Mouse (Mus musculus): ENCODE results near the gene Efhc2. TPM values are rescaled to one million over a fixed set of nuclear protein-coding genes. Genes with fewer than 3 reads are reported as not detected.
A peak's percentile ranks its signal among the peaks of the same experiment; 100 is the strongest.

Gene Efhc2
- polyA plus RNA-seq (2016; fragmentation: Nextera tagmentation; extraction: Ambion mirVana) = 0.56 and 0.60 TPM in 2 replicates

DNA sequence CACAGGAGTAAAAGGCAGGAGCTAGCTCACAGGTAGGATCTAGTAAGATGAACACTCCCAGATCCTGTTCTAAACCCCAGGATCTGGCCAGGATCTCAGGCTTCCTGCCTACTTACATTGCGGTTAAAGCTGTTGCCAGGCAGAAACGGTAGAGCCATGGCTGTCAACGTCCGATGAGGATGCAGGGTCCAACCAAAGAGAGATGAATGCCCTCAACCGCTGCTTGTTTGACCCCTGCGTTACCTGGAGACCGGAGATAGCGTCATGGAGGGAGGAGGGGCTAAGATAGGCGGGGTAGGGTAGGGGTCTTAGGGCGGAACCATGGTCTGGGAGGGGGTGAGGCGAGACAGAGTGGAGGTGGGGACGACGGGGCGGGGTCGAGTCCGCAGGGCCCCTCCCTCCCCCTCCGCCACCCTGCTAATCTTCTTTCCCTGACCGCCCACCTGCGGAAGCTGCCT lies at the start of gene Efhc2:
Gene Efhc2, minus strand, starts transcription at position 243 of the 458 bp plus-strand sequence.
- no peaks in the 10 kb centered on the region for H3K4me1 ChIP-seq (replicated peaks)
- DNase-seq (ENCODE audit: low spot score) = peak; percentile 29
- 20% methylated on average over 18 of the region's 19 CpGs for WGBS
- 0 out of 2 replicates have a peak within 1 kb of the TSS, but pooled peaks have one; percentile 12 for H3K27ac ChIP-seq
- H3K4me3 ChIP-seq = peak within 1 kb of the TSS; percentile 48
- no peaks in the 10 kb centered on the region for H3K9me3 ChIP-seq
- H3K36me3 ChIP-seq = no peaks in the 10 kb centered on the region
- H3K27me3 ChIP-seq (ENCODE audit: insufficient read depth, poor library complexity, severe bottlenecking) = no peaks in the 10 kb centered on the region

DNA sequence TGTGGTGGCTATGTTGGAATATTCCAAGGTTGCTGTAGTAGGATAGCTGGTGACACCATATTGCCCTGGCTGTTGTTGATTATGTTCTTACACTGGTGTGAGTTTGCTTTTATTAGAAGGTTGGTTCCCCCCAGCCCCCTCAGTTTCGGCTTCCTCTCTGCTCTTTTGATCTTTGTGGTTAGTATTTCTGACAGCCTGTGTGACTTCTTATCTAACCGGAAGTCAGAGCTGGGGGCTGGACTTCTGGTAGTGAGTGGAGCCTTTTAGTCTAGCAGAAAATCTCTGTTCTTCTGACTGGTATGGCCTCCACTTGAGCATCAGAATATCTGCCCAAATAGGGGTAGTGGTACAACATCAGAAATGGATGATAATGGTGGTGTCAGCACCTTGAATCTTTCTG lies 45.9 kb upstream of the Efhc2 start:
- H3K4me3 ChIP-seq = no peak overlapping the region
- no peaks in the 10 kb centered on the region for H3K9me3 ChIP-seq
- WGBS = 80% methylated on average over 2 of the region's 2 CpGs
- H3K4me1 ChIP-seq (replicated peaks) = no peaks in the 10 kb centered on the region
- H3K27me3 ChIP-seq (ENCODE audit: insufficient read depth, poor library complexity, severe bottlenecking) = no peaks in the 10 kb centered on the region
- no peaks in the 10 kb centered on the region for H3K36me3 ChIP-seq
- no peak for DNase-seq (ENCODE audit: low spot score)
- no peak overlapping the region for H3K27ac ChIP-seq

DNA sequence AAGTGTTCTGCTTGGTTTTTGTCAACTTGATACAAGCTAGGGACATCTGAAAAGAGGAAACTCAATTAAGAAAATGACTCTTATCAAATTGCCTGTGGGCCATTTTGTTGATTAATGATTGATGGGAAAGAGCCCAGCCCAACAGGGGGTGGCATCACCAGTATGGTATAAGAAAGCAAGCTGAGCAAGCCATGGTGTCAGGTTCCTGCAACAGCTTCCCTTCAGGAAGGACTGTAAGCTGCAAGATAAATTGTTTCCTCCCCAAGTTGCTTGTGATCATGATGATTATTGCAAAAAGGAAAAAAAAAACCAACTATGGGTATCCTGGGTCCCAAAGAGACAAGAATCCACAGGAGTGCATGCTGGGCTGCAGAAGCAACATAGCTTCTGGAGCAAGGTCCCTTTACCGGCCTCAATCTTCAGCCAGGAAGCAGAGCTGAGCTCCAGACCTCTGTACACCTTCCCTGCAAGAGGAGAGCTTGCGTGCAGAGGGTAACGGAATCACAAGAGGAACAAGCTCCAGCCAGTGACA lies 18.8 kb downstream of the Efhc2 start:
- Histone ChIP-seq H3K9me3 (no peaks in the 10 kb centered on the region), H3K27ac (no peak overlapping the region), H3K4me1 (replicated peaks) (no peaks in the 10 kb centered on the region), H3K4me3 (no peak overlapping the region), H3K36me3 (no peaks in the 10 kb centered on the region), H3K27me3 (ENCODE audit: insufficient read depth, poor library complexity, severe bottlenecking) (no peaks in the 10 kb centered on the region)
- WGBS = 87% methylated on average over 3 of the region's 3 CpGs
- DNase-seq (ENCODE audit: low spot score) = no peak

DNA sequence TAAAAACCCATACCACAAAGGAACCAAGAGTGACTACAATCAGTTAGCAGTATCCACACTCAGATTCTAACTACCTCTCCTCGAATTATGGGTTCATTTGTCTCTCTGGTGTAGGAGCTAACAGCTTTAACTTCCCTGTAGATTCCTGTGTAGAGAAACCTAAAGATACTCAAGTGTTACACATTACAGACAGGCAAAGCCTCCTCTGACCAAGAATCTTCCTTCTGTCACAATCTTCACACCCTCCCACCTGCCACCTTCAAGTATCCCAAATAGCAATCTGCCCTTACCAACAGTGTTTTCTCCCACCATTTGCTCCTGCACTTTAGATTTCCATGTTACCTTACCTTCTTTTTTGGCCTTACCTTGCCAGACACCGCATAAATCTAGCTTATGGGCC lies 35.3 kb downstream of the Efhc2 start:
- H3K27ac ChIP-seq = no peak overlapping the region
- H3K27me3 ChIP-seq (ENCODE audit: insufficient read depth, poor library complexity, severe bottlenecking) = no peaks in the 10 kb centered on the region
- DNase-seq (ENCODE audit: low spot score) = no peak
- no peaks in the 10 kb centered on the region for H3K36me3 ChIP-seq
- H3K4me1 ChIP-seq (replicated peaks) = no peaks in the 10 kb centered on the region
- H3K9me3 ChIP-seq = no peaks in the 10 kb centered on the region
- 81% methylated on average over 2 of the region's 2 CpGs for WGBS
- no peak overlapping the region for H3K4me3 ChIP-seq

DNA sequence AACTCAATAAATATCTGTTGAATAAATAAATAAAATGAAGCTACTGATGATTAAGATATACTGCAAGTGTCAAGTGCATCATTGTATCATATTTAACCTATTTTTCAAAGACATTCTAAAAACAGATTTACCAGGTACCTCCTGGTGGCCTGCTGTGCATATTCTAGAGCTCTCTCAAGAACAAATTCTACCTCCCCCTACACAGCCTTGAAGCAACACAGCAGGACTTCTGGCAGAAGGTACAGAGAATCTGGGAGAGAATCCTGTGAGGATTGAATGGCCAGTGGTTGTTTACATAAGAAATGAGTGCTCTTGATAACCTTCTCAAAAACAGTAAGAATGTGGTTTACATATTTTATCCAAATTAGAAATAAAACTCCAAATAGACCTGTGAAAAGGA lies 94.0 kb downstream of the Efhc2 start:
- Histone ChIP-seq H3K4me1 (replicated peaks) (no peaks in the 10 kb centered on the region), H3K9me3 (no peaks in the 10 kb centered on the region)
- no peak for DNase-seq (ENCODE audit: low spot score)

DNA sequence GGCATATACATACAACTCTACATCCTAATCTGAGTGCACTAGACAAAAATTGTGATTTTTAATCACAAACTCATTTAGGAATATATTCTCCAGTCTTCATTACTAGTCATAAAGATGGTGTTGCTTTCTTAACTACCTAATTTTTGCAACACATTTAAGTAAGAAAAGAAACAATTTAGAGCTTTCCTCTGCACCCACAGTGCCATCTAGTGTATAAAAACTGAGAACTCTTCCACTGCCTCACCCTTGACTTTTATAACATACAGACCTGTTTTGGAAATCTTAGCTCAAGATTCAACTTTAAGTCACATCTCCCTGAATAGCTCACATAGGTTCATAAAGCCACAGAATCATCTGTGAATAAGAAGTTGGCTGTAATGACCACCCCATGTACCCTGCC lies 101.7 kb downstream of the Efhc2 start:
- H3K27ac ChIP-seq = no peak overlapping the region
- no peak overlapping the region for H3K4me3 ChIP-seq
- H3K4me1 ChIP-seq (replicated peaks) = no peaks in the 10 kb centered on the region
- H3K36me3 ChIP-seq = no peaks in the 10 kb centered on the region
- H3K27me3 ChIP-seq (ENCODE audit: insufficient read depth, poor library complexity, severe bottlenecking) = no peaks in the 10 kb centered on the region
- no peak for DNase-seq (ENCODE audit: low spot score)
- no peaks in the 10 kb centered on the region for H3K9me3 ChIP-seq

More for the DNA sequence above, 94.0 kb downstream of the Efhc2 start:
- no peaks in the 10 kb centered on the region for H3K27me3 ChIP-seq (ENCODE audit: insufficient read depth, poor library complexity, severe bottlenecking)
- H3K4me3 ChIP-seq = no peak overlapping the region
- H3K27ac ChIP-seq = no peak overlapping the region
- no peaks in the 10 kb centered on the region for H3K36me3 ChIP-seq

DNA sequence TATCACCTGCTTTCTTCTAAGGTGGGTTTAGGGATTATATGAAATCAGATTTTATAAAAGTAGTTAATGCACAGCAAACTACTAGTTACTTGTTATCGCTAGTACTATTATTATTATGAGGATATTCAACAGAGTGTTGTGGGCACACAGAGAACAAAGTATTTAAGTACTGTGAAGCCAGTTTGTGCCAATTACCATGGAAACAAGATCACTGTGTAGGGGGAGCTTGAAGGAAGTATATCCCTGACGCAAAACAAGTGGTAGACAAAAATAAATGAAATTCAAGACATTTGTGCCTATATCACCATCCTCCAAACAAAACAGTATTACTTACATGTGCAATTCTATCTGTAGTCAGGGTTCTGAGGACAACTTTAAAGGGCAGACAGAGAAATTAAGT lies 105.7 kb downstream of the Efhc2 start:
- no peaks in the 10 kb centered on the region for H3K9me3 ChIP-seq
- WGBS = 88% methylated on average over 2 of the region's 2 CpGs
- no peak for DNase-seq (ENCODE audit: low spot score)
- H3K27me3 ChIP-seq (ENCODE audit: insufficient read depth, poor library complexity, severe bottlenecking) = no peaks in the 10 kb centered on the region
- no peak overlapping the region for H3K4me3 ChIP-seq
- H3K36me3 ChIP-seq = no peaks in the 10 kb centered on the region
- H3K27ac ChIP-seq = no peak overlapping the region
- no peaks in the 10 kb centered on the region for H3K4me1 ChIP-seq (replicated peaks)

DNA sequence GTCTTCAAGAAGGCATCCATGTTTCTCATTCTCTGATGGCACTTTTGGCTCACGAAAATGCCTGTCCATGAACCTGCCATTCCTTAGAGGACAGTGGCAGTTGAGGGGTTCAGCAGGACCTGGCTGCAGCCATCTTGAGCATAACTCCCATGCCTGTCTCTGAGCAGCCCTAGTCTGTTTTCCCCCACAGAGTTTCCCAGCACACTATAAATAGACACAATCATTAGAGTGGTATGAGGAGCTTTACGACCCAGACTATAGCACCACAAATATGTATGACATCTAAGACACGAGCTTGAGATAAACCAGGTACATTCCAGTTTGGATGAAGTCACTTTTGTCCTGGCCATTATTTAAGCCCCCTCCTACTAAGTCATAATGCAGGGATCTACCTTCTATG lies 143.4 kb downstream of the Efhc2 start:
- H3K27me3 ChIP-seq (ENCODE audit: insufficient read depth, poor library complexity, severe bottlenecking) = no peaks in the 10 kb centered on the region
- no peak overlapping the region for H3K27ac ChIP-seq
- H3K4me1 ChIP-seq (replicated peaks) = no peaks in the 10 kb centered on the region
- 84% methylated on average over 3 of the region's 3 CpGs for WGBS
- DNase-seq (ENCODE audit: low spot score) = no peak
- no peaks in the 10 kb centered on the region for H3K9me3 ChIP-seq
- no peaks in the 10 kb centered on the region for H3K36me3 ChIP-seq
- H3K4me3 ChIP-seq = no peak overlapping the region

DNA sequence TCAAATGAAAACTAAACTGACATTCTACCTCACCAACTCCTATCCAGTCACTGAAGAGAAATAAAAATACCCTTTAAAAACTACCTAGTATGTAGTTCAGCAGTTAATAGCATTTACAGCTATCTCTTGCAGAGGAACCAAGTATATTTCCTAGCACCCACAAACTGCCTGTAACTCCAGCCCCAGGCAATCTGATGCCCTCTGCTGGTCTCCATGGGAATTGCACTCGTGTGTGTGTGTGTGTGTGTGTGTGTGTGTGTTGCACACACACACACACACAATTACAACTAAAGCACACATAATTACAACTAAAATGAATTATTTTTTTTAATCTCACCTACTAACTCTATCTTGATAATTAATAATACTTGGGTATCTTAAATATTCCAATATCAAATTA lies 153.5 kb downstream of the Efhc2 start:
- H3K36me3 ChIP-seq = no peaks in the 10 kb centered on the region
- H3K9me3 ChIP-seq = no peaks in the 10 kb centered on the region
- H3K4me1 ChIP-seq (replicated peaks) = no peaks in the 10 kb centered on the region
- H3K4me3 ChIP-seq = no peak overlapping the region
- no peak overlapping the region for H3K27ac ChIP-seq
- no peak for DNase-seq (ENCODE audit: low spot score)
- no peaks in the 10 kb centered on the region for H3K27me3 ChIP-seq (ENCODE audit: insufficient read depth, poor library complexity, severe bottlenecking)
- WGBS = 65% methylated on average over 1 of the region's 1 CpGs

All from hindbrain, embryonic 10.5 days (tissue).